Mouse (Mus musculus): ENCODE results near the gene Nubpl. TPM values are rescaled to one million over a fixed set of nuclear protein-coding genes. Genes with fewer than 3 reads are reported as not detected.

Nubpl gene
- polyA plus RNA-seq, 1 experiment from 2014 or later: 12.8 TPM

DNA sequence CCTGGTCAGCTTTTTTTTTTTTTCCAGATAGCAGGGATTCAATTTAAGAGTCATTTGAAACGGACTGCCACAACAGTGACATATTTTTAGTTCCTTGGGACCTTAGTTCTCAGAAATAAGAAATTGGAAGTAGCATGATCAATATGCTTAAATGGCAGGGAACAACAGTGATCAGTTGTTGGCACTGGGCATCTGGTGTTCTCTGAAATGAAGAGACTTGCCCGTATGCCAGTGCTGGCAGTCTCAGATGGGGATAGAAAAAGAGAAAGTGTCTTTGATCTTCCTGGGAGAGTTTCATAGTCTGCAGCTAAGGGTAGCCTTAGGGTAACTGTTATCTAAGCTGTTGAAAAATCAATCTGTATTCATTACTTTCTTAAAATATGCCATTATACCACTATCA lies 170.6 kb downstream of the Nubpl start:
- no peak overlapping the region for H3K27ac ChIP-seq (ENCODE audit: low read depth)
- no peak overlapping the region for H3K9ac ChIP-seq (ENCODE audit: low read length)
- H3K4me3 ChIP-seq (ENCODE audit: low read depth, low read length): no peak overlapping the region
- 90% methylated on average over 2 of the region's 2 CpGs for WGBS
- no peak for ATAC-seq (replicated peaks; ENCODE audit: low FRiP score, low TSS enrichment, low read depth)
- DNase-seq (ENCODE audit: low spot score): no peak
- no peaks in the 10 kb centered on the region for H3K9me3 ChIP-seq (ENCODE audit: control insufficient read depth, low read length)
- no peaks in the 10 kb centered on the region for H3K27me3 ChIP-seq (replicated peaks; ENCODE audit: control insufficient read depth, insufficient read depth, low read length)
- no peak overlapping the region for H3K4me2 ChIP-seq (ENCODE audit: low read length)
- H3K4me1 ChIP-seq (replicated peaks; ENCODE audit: control insufficient read depth, insufficient read depth, low read length): no peaks in the 10 kb centered on the region
- H3K36me3 ChIP-seq (ENCODE audit: control insufficient read depth, insufficient read depth, low read length): no peaks in the 10 kb centered on the region

DNA sequence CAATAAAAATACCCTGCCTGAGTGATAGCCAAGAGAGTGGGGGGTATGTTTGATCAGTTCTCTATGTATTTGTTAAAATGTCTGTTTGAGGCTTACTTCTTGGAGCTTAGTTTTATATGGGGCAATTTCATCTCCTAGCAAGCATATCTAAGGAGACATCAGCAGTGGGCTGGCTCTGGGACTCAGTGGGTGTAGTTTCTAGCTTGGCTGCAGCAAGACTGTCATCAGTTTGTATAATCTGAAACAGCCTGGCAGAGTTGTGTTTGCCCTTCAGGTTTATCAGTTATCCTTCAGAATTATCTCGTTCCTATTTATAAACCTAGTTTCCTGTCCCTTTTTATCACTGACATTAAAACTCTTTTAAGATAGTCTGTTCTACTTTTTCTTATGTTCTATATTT lies 175.3 kb downstream of the Nubpl start:
- ATAC-seq (replicated peaks; ENCODE audit: low FRiP score, low TSS enrichment, low read depth) (no peak), DNase-seq (ENCODE audit: low spot score) (no peak)
- no peak overlapping the region for H3K9ac ChIP-seq (ENCODE audit: low read length)
- H3K36me3 ChIP-seq (ENCODE audit: control insufficient read depth, insufficient read depth, low read length): no peaks in the 10 kb centered on the region
- no peak overlapping the region for H3K4me3 ChIP-seq (ENCODE audit: low read depth, low read length)
- no peaks in the 10 kb centered on the region for H3K4me1 ChIP-seq (replicated peaks; ENCODE audit: control insufficient read depth, insufficient read depth, low read length)
- H3K27ac ChIP-seq (ENCODE audit: low read depth): no peak overlapping the region
- no peaks in the 10 kb centered on the region for H3K27me3 ChIP-seq (replicated peaks; ENCODE audit: control insufficient read depth, insufficient read depth, low read length)
- H3K4me2 ChIP-seq (ENCODE audit: low read length): no peak overlapping the region
- WGBS: 52% methylated on average over 1 of the region's 1 CpGs
- no peaks in the 10 kb centered on the region for H3K9me3 ChIP-seq (ENCODE audit: control insufficient read depth, low read length)

DNA sequence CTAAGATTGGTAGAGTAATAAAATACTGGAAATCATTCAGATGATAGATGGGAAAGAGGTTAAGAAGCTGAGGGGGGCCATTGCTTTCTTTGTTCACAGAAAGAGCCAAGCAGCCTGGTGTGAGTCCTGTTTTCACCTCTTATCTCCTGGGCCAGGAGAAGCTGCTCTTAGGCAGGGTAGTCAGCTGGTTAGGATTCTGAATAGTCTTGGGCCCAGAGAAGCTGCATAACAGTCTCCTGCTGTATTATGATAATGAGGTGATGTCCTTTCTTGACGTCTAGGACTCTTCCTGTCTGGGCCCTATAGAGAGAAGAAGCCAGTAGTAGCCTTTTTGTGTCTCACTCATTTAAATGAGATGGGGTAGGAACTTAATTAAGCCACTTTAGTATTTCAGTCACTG lies 178.8 kb downstream of the Nubpl start:
- no peaks in the 10 kb centered on the region for H3K36me3 ChIP-seq (ENCODE audit: control insufficient read depth, insufficient read depth, low read length)
- H3K27me3 ChIP-seq (replicated peaks; ENCODE audit: control insufficient read depth, insufficient read depth, low read length): no peaks in the 10 kb centered on the region
- no peak overlapping the region for H3K9ac ChIP-seq (ENCODE audit: low read length)
- 30% methylated on average over 1 of the region's 1 CpGs for WGBS
- no peak overlapping the region for H3K4me2 ChIP-seq (ENCODE audit: low read length)
- ATAC-seq (replicated peaks; ENCODE audit: low FRiP score, low TSS enrichment, low read depth): no peak
- H3K4me3 ChIP-seq (ENCODE audit: low read depth, low read length): no peak overlapping the region
- H3K27ac ChIP-seq (ENCODE audit: low read depth): no peak overlapping the region
- DNase-seq (ENCODE audit: low spot score): no peak
- no peaks in the 10 kb centered on the region for H3K9me3 ChIP-seq (ENCODE audit: control insufficient read depth, low read length)
- H3K4me1 ChIP-seq (replicated peaks; ENCODE audit: control insufficient read depth, insufficient read depth, low read length): no peaks in the 10 kb centered on the region

DNA sequence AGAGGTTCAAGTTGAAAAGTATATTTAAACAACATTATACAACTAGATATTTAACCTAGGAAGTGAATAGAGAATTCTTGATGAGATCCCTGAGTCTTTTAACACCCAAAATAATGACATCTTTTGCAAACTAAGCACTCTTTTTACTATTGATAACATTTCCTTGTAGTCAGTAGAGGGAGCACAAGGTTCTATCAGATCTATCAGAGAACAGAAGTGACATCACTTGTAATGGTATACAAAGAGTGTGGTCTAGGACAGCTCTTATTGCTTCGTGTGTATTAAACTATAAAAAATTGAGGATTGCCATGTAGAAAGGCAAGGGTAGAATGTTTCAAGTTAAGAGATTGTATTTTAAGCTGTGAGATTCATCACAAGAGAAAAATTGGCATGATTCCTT lies 183.7 kb downstream of the Nubpl start:
- H3K27me3 ChIP-seq (replicated peaks; ENCODE audit: control insufficient read depth, insufficient read depth, low read length): no peaks in the 10 kb centered on the region
- no peak overlapping the region for H3K4me2 ChIP-seq (ENCODE audit: low read length)
- H3K27ac ChIP-seq (ENCODE audit: low read depth): no peak overlapping the region
- no peaks in the 10 kb centered on the region for H3K9me3 ChIP-seq (ENCODE audit: control insufficient read depth, low read length)
- WGBS: 67% methylated on average over 1 of the region's 1 CpGs
- ATAC-seq (replicated peaks; ENCODE audit: low FRiP score, low TSS enrichment, low read depth) (no peak), DNase-seq (ENCODE audit: low spot score) (no peak)
- H3K36me3 ChIP-seq (ENCODE audit: control insufficient read depth, insufficient read depth, low read length): no peaks in the 10 kb centered on the region
- no peak overlapping the region for H3K9ac ChIP-seq (ENCODE audit: low read length)
- no peaks in the 10 kb centered on the region for H3K4me1 ChIP-seq (replicated peaks; ENCODE audit: control insufficient read depth, insufficient read depth, low read length)
- H3K4me3 ChIP-seq (ENCODE audit: low read depth, low read length): no peak overlapping the region

DNA sequence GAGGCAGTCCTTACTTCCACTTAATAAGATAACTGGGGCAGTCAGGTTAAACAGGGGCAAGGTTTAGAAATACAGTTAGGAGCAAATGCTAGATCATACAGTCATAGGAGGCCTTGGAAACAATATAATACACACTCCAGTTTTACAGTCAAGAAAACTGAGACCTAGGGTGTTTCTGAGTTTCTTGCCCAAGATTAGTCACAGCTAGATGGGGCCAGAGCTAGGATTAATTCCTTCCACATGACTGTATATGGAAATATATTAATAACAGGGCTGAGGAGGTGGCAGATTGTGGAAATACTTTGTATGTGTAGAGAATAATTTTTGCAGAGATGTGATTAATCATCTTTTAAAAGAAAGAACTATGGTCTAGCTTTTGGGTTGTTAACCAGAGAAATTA lies 186.9 kb downstream of the Nubpl start:
- DNase-seq (ENCODE audit: low spot score) (no peak), ATAC-seq (replicated peaks; ENCODE audit: low FRiP score, low TSS enrichment, low read depth) (no peak)
- Histone ChIP-seq H3K4me3 (ENCODE audit: low read depth, low read length) (no peak overlapping the region), H3K4me2 (ENCODE audit: low read length) (no peak overlapping the region), H3K4me1 (replicated peaks; ENCODE audit: control insufficient read depth, insufficient read depth, low read length) (peaks cover 5% of the 10 kb centered on the region; the same call in 1 of the 2 replicates), H3K9me3 (ENCODE audit: control insufficient read depth, low read length) (no peaks in the 10 kb centered on the region), H3K9ac (ENCODE audit: low read length) (no peak overlapping the region), H3K27me3 (replicated peaks; ENCODE audit: control insufficient read depth, insufficient read depth, low read length) (no peaks in the 10 kb centered on the region), H3K36me3 (ENCODE audit: control insufficient read depth, insufficient read depth, low read length) (no peaks in the 10 kb centered on the region), H3K27ac (ENCODE audit: low read depth) (no peak overlapping the region)

DNA sequence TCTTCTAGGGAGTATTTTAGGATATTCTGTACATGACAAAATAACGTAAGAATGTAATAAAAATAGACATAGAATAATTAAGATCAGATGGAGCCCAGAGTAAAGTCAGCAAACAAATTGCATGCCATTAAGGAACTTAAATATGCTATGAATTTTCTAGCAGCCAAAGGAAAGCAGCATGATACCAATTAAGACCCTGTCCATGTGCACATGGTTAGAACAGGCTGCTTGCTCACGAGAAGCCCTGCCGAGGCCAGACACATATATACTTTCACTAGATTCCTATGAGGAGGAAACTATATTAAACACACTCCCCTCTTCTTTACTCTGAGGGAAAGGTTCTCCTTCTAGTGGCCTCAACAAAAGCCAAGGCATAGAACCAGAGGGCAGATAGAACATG lies 189.3 kb downstream of the Nubpl start:
- 92% methylated on average over 3 of the region's 3 CpGs for WGBS
- H3K4me1 ChIP-seq (replicated peaks; ENCODE audit: control insufficient read depth, insufficient read depth, low read length): peaks cover 5% of the 10 kb centered on the region; the same call in 1 of the 2 replicates
- DNase-seq (ENCODE audit: low spot score) (no peak), ATAC-seq (replicated peaks; ENCODE audit: low FRiP score, low TSS enrichment, low read depth) (no peak)
- H3K27me3 ChIP-seq (replicated peaks; ENCODE audit: control insufficient read depth, insufficient read depth, low read length): no peaks in the 10 kb centered on the region
- H3K4me3 ChIP-seq (ENCODE audit: low read depth, low read length): no peak overlapping the region
- no peak overlapping the region for H3K27ac ChIP-seq (ENCODE audit: low read depth)
- H3K4me2 ChIP-seq (ENCODE audit: low read length): no peak overlapping the region
- H3K9me3 ChIP-seq (ENCODE audit: control insufficient read depth, low read length): no peaks in the 10 kb centered on the region
- H3K9ac ChIP-seq (ENCODE audit: low read length): no peak overlapping the region
- no peaks in the 10 kb centered on the region for H3K36me3 ChIP-seq (ENCODE audit: control insufficient read depth, insufficient read depth, low read length)

DNA sequence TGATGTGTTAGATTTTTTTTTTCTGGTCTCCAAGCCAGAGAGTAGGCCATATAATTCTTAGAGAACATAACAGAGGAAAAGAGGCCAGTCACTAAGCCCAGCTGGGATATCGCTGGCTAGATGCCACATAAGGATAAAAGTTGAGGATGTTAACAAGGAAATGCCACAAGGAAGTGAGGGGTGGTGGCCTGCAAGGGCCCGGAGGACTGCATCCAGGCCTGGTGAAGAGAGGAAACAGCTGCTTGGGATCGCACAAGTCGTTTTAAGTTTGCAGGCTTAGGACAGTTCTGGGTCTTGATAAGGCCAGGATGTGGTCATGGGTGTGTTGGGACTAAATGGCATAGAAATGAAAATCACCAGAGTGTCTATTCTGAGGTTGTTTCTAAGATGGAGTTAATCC lies 191.0 kb downstream of the Nubpl start:
- H3K36me3 ChIP-seq (ENCODE audit: control insufficient read depth, insufficient read depth, low read length): no peaks in the 10 kb centered on the region
- H3K4me2 ChIP-seq (ENCODE audit: low read length): no peak overlapping the region
- no peaks in the 10 kb centered on the region for H3K27me3 ChIP-seq (replicated peaks; ENCODE audit: control insufficient read depth, insufficient read depth, low read length)
- DNase-seq (ENCODE audit: low spot score) (peak; percentile 52), ATAC-seq (replicated peaks; ENCODE audit: low FRiP score, low TSS enrichment, low read depth) (no peak)
- H3K4me3 ChIP-seq (ENCODE audit: low read depth, low read length): no peak overlapping the region
- no peak overlapping the region for H3K9ac ChIP-seq (ENCODE audit: low read length)
- H3K27ac ChIP-seq (ENCODE audit: low read depth): peak overlapping the region; percentile 6; the same call in 1 of the 2 replicates
- WGBS: 44% methylated on average over 4 of the region's 4 CpGs
- no peaks in the 10 kb centered on the region for H3K9me3 ChIP-seq (ENCODE audit: control insufficient read depth, low read length)
- peaks cover 5% of the 10 kb centered on the region; the same call in 1 of the 2 replicates for H3K4me1 ChIP-seq (replicated peaks; ENCODE audit: control insufficient read depth, insufficient read depth, low read length)

DNA sequence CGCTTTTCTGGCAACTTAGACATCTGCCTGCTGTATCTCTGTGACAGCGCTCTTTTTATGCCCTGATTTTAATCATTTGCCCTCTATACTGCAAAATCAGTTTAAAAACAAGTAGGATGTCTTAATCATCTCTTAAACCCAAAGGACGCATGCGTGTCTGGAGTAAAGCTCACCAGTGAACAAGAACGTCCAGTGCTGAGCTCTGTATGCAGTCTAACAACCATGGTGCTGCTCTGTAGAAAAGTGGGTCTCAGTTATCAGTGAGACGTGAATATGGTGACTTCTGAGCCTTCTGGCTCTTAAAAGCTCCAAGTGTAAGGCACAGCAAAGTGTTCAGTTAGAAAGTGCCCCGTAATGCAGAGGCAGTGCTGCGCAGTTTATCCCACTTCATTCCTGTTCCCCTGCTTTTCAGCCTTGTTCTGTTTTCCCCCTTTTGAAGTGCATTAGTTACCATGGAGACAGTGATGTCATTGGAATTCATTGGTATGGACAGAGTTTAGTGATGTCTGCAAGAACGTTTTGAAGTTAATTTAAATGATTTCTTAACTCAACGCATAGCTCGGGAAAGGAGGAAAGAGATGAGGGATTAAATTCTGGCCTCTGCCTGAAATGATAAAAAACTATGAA lies 191.5 kb downstream of the Nubpl start:
- H3K27me3 ChIP-seq (replicated peaks; ENCODE audit: control insufficient read depth, insufficient read depth, low read length): no peaks in the 10 kb centered on the region
- H3K4me1 ChIP-seq (replicated peaks; ENCODE audit: control insufficient read depth, insufficient read depth, low read length): peaks cover 5% of the 10 kb centered on the region; the same call in 1 of the 2 replicates
- no peak overlapping the region for H3K9ac ChIP-seq (ENCODE audit: low read length)
- ATAC-seq (replicated peaks; ENCODE audit: low FRiP score, low TSS enrichment, low read depth) (no peak), DNase-seq (ENCODE audit: low spot score) (peak; percentile 48)
- no peaks in the 10 kb centered on the region for H3K9me3 ChIP-seq (ENCODE audit: control insufficient read depth, low read length)
- peak overlapping the region; percentile 6; the same call in 1 of the 2 replicates for H3K27ac ChIP-seq (ENCODE audit: low read depth)
- H3K4me3 ChIP-seq (ENCODE audit: low read depth, low read length): no peak overlapping the region
- no peak overlapping the region for H3K4me2 ChIP-seq (ENCODE audit: low read length)
- 55% methylated on average over 11 of the region's 11 CpGs for WGBS
- no peaks in the 10 kb centered on the region for H3K36me3 ChIP-seq (ENCODE audit: control insufficient read depth, insufficient read depth, low read length)

DNA sequence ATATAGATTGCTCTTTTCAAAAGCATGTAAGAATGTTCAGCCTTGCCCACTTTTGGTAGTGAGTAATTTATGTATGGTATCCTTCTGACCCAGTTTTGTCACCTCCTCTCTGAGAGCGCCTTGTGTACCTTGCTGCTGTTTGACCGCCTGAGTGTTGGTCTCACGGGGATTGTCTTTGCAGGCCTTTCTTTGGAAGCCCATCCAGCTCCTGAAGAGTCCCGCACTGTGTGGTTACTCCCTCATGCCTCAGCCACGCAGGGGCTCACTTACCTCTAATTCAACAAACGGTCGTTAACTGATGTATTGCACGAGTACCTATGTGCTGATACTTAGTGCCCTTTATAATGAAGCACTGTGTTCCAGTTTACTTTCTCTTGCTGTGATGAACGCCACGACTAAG lies 192.1 kb downstream of the Nubpl start:
- 63% methylated on average over 10 of the region's 10 CpGs for WGBS
- DNase-seq (ENCODE audit: low spot score): peak; percentile 38
- no peak overlapping the region for H3K27ac ChIP-seq (ENCODE audit: low read depth)
- no peak overlapping the region for H3K4me2 ChIP-seq (ENCODE audit: low read length)
- ATAC-seq (replicated peaks; ENCODE audit: low FRiP score, low TSS enrichment, low read depth): no peak
- H3K4me3 ChIP-seq (ENCODE audit: low read depth, low read length): no peak overlapping the region
- no peak overlapping the region for H3K9ac ChIP-seq (ENCODE audit: low read length)
- no peaks in the 10 kb centered on the region for H3K36me3 ChIP-seq (ENCODE audit: control insufficient read depth, insufficient read depth, low read length)
- H3K27me3 ChIP-seq (replicated peaks; ENCODE audit: control insufficient read depth, insufficient read depth, low read length): no peaks in the 10 kb centered on the region
- H3K4me1 ChIP-seq (replicated peaks; ENCODE audit: control insufficient read depth, insufficient read depth, low read length): peaks cover 5% of the 10 kb centered on the region; the same call in 1 of the 2 replicates
- H3K9me3 ChIP-seq (ENCODE audit: control insufficient read depth, low read length): no peaks in the 10 kb centered on the region
